Mouse (Mus musculus) embryonic facial prominence, embryonic 15.5 days (tissue): ENCODE results near the gene Adsl. TPM values are rescaled to one million over a fixed set of nuclear protein-coding genes. Genes with fewer than 3 reads are reported as not detected.

Experiments
- ATAC-seq: fragments of 200-750 bp; cut with Nextera tagmentation; 2 replicates; pipeline ENCODE4 v1.8.0; 2017; ENCODE audit warnings: low read depth, moderate TSS enrichment; ENCODE audit not compliant: insufficient number of reproducible peaks, low FRiP score, low TSS enrichment
- H3K27ac ChIP-seq: fragments of 300-500 bp; sonication (generic); replicated peaks from 2 replicates; pipeline ENCODE4 v1.5.1; 2015; ENCODE audit warnings: mild to moderate bottlenecking, inconsistent platforms
- H3K27me3 ChIP-seq: fragments of 300-500 bp; sonication (generic); 2 replicates; pipeline ENCODE4 v1.6.1; 2015; ENCODE audit warnings: inconsistent platforms
- H3K36me3 ChIP-seq: fragments of 300-500 bp; sonication (generic); 2 replicates; pipeline ENCODE4 v1.6.1; 2015; ENCODE audit warnings: mild to moderate bottlenecking, inconsistent platforms
- H3K4me1 ChIP-seq: fragments of 300-500 bp; sonication (generic); 2 replicates; pipeline ENCODE4 v1.6.1; 2015; ENCODE audit warnings: inconsistent platforms
- H3K4me2 ChIP-seq: fragments of 300-500 bp; sonication (generic); replicated peaks from 2 replicates; pipeline ENCODE4 v1.6.1; 2015; ENCODE audit warnings: mild to moderate bottlenecking, inconsistent platforms
- H3K4me3 ChIP-seq: fragments of 300-500 bp; sonication (generic); replicated peaks from 2 replicates; pipeline ENCODE4 v1.5.1; 2015; ENCODE audit warnings: mild to moderate bottlenecking, inconsistent platforms
- H3K9ac ChIP-seq: fragments of 300-500 bp; sonication (generic); 2 replicates; pipeline ENCODE4 v1.6.1; 2015; ENCODE audit warnings: inconsistent platforms
- H3K9me3 ChIP-seq: fragments of 300-500 bp; sonication (generic); replicated peaks from 2 replicates; pipeline ENCODE4 v1.6.1; 2016; ENCODE audit warnings: inconsistent platforms
- WGBS: fragments of 180-500 bp; shearing (Covaris S2); methylation state at CpG from one replicate; pipeline ENCODE4 v1.1.7; 2015; 5-methylcytosine and 5-hydroxymethylcytosine counted together
- microRNA-seq: library from miRNA; unstranded; fragments of <30 nt; microRNA quantifications from one replicate; pipeline ENCODE4, GENCODE M21; 2016; ENCODE audit warnings: borderline number of aligned reads
- polyA plus RNA-seq: library from polyadenylated mRNA; unstranded; fragments of >200 nt; fragmentation: Nextera tagmentation; extraction: Ambion mirVana; gene quantifications from 2 replicates; pipeline ENCODE4 v1.2.1, GENCODE M21; 2015

Adsl gene
- polyA plus RNA-seq, 1 experiment from 2014 or later, result 136 TPM

DNA sequence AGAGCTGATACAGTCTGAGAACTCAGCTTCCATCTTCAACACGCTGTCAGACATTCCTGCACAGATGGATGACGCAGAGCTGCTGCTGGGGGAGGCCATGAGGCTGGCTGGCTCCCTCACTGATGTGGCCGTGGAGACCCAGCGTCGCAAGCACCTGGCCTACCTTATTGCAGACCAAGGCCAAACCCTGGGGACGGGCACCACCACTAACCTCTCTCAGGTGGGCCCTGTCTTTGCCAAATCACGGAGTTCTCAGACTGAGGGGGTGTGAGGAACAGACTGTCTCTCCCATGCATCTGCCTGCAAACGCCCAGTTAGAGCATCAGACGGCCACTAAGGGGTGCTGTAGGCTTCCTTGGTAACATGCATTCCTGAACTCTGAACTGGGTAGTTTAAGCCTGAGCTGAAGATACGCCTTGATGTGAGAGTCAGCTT lies 60.4 kb downstream of the Adsl start:
- WGBS, result 57% methylated on average over 10 of the region's 10 CpGs
- Histone ChIP-seq H3K27ac (no peak overlapping the region), H3K4me2 (no peak overlapping the region), H3K4me3 (no peak overlapping the region), H3K9me3 (no peaks in the 10 kb centered on the region), H3K9ac (no peak overlapping the region), H3K36me3 (peaks cover 55% of the 10 kb centered on the region), H3K4me1 (no peaks in the 10 kb centered on the region), H3K27me3 (no peaks in the 10 kb centered on the region)
- ATAC-seq, result no peak

DNA sequence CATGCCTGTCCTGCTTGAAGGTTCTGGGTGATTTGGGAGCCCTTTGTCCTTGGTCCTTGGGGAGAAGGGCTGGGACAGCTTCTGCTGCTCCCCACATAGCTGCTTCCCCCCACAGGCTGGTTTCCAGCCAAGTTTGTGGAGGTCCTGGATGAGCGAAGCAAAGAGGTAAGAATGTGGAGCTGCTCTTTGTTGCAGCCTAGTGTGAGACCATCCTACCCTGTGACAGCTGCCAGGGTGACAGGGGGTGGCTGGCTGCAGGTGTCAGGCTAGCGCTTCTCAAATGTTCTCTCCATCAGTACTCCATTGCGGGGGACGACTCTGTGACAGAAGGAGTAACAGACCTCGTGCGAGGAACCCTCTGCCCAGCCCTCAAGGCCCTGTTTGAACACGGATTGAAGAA lies 61.8 kb downstream of the Adsl start:
- 78% methylated on average over 7 of the region's 7 CpGs for WGBS
- no peaks in the 10 kb centered on the region for H3K4me1 ChIP-seq
- no peak overlapping the region for H3K4me3 ChIP-seq
- H3K9me3 ChIP-seq, result no peaks in the 10 kb centered on the region
- peaks cover 68% of the 10 kb centered on the region for H3K36me3 ChIP-seq
- no peak for ATAC-seq
- H3K9ac ChIP-seq, result no peak overlapping the region
- H3K4me2 ChIP-seq, result no peak overlapping the region
- H3K27ac ChIP-seq, result no peak overlapping the region
- H3K27me3 ChIP-seq, result no peaks in the 10 kb centered on the region

DNA sequence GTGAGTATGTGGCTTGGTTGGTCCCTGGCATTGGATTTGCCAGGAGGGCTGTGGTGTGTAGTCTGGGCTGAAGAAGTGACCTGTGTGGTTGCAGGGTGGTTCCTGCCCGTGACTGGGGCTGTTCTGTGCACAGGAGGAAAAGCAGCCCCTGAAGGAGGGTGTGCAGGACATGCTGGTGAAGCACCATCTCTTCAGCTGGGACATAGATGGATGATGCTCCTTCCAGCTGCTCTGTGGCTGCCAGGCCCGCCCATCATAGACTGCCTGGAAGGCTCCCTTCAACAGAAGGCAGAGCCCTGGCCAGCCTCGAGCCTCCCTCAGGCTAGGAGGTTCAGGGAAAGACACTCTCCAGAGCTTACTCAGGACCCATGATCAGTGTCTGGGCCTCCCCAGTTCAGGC lies 63.2 kb downstream of the Adsl start:
- no peaks in the 10 kb centered on the region for H3K9me3 ChIP-seq
- peaks cover 82% of the 10 kb centered on the region for H3K36me3 ChIP-seq
- 78% methylated on average over 3 of the region's 3 CpGs for WGBS
- no peaks in the 10 kb centered on the region for H3K4me1 ChIP-seq
- H3K27ac ChIP-seq, result no peak overlapping the region
- no peak for ATAC-seq
- H3K9ac ChIP-seq, result no peak overlapping the region
- H3K4me3 ChIP-seq, result no peak overlapping the region
- H3K27me3 ChIP-seq, result no peaks in the 10 kb centered on the region
- H3K4me2 ChIP-seq, result no peak overlapping the region

DNA sequence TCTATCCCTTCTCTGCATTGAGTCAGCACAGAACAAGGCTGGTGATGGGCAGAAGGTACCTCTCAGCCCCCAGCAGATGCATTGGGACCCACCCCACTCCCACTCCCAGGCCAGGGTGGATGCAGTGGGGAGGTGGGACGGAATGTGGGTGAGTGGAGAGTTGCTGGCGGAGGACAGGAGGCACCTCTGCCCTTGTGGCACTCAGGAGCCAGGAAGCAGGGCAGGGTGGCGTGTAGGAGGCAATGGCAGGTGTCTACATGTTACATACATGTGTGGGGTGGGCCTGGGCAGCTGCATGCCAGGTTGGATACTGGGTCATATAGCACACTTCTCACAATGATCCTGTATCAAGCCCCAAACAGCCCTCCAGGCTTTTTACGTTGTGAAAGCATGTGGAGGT lies 64.1 kb downstream of the Adsl start:
- ATAC-seq, result no peak
- Histone ChIP-seq H3K27ac (no peak overlapping the region; the same call in 1 of the 2 replicates), H3K27me3 (no peaks in the 10 kb centered on the region), H3K9me3 (no peaks in the 10 kb centered on the region), H3K4me1 (no peaks in the 10 kb centered on the region), H3K36me3 (peaks cover 90% of the 10 kb centered on the region), H3K4me2 (no peak overlapping the region), H3K9ac (no peak overlapping the region), H3K4me3 (no peak overlapping the region)
- 74% methylated on average over 4 of the region's 4 CpGs for WGBS

DNA sequence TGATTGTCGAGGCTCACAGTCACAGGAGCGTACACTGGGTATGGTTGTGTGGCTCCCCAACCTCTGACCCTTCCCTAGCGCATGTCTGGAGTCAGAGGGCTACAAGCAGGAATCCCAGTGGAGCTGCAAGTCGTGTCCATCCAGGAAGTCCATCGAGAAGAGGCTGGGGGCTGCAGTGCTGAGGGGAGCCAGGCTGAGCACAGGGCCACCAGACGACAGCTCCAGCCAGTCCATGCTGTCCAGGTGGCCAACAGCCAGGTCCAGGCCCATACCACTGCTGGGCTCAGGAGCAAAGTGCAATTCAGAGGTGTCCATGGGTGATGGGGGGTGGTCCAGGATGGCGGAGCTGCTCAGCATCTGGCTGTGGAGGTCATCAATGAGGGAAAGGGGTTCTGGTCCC lies 64.9 kb downstream of the Adsl start:
- no peak overlapping the region for H3K9ac ChIP-seq
- H3K36me3 ChIP-seq, result peaks cover 95% of the 10 kb centered on the region
- H3K4me2 ChIP-seq, result no peak overlapping the region
- H3K4me3 ChIP-seq, result no peak overlapping the region
- WGBS, result 77% methylated on average over 7 of the region's 7 CpGs
- no peaks in the 10 kb centered on the region for H3K4me1 ChIP-seq
- no peaks in the 10 kb centered on the region for H3K27me3 ChIP-seq
- no peak overlapping the region for H3K27ac ChIP-seq
- ATAC-seq, result no peak
- no peaks in the 10 kb centered on the region for H3K9me3 ChIP-seq

DNA sequence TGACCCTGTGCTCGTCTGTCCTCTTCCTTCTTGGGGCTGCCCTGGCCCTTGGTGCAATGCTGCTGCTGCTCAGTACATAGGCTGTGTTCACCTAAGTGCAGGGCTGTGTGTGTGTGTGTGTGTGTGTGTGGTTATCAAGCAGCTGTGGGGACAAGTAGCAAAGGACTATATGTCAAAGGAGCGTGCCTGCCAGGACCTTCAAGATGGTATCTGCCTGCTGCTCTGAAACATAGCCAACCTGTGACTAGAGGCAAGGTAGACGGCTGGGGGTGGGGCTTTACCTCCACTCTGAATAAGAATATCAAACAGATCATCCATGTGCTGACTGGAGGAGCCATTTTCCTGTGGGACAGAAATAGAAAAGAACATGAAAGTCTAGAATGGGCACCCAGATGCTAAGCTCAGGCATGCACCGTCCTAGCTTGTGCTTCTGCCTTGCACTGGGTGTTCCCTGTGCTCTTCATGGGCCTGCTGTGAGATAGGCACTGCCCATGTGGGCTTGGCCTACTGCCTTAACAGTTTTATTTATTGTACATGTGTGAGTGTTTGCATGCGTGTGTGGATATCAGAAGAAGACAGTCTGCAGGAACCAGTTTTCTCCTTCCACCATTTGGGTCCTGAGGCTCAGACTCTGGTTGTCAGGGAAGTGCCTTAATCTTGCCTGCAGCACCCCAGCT lies 66.9 kb downstream of the Adsl start:
- no peak overlapping the region for H3K4me2 ChIP-seq
- WGBS, result 75% methylated on average over 5 of the region's 5 CpGs
- peaks cover 99% of the 10 kb centered on the region for H3K36me3 ChIP-seq
- H3K27ac ChIP-seq, result no peak overlapping the region
- H3K4me3 ChIP-seq, result no peak overlapping the region
- H3K4me1 ChIP-seq, result no peaks in the 10 kb centered on the region
- no peaks in the 10 kb centered on the region for H3K27me3 ChIP-seq
- H3K9ac ChIP-seq, result no peak overlapping the region
- no peaks in the 10 kb centered on the region for H3K9me3 ChIP-seq
- no peak for ATAC-seq

DNA sequence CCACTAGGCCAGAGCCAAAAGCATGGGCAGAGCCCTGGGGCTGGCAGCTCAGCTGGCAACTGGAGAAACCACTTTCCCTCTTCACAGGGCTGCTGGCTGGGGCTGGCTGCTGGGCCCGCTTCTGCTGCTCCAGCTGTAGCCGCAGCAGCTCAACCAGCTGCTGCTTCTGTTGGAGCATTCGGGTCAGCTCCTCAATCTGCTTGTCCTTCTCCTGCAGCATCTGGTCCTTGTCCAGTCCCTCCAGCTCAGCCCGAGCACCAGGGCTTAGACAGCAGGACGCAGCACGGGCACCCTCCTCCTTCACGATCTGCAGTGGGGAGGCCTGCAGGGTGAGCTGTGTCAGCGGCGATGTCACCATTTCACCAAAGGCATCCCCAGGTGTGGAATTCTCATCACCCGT lies 68.2 kb downstream of the Adsl start:
- Histone ChIP-seq H3K36me3 (peaks cover 98% of the 10 kb centered on the region), H3K27me3 (no peaks in the 10 kb centered on the region), H3K4me3 (no peak overlapping the region), H3K4me1 (no peaks in the 10 kb centered on the region), H3K9ac (no peak overlapping the region), H3K9me3 (no peaks in the 10 kb centered on the region), H3K27ac (no peak overlapping the region), H3K4me2 (no peak overlapping the region)
- WGBS, result 90% methylated on average over 10 of the region's 10 CpGs
- ATAC-seq, result no peak

DNA sequence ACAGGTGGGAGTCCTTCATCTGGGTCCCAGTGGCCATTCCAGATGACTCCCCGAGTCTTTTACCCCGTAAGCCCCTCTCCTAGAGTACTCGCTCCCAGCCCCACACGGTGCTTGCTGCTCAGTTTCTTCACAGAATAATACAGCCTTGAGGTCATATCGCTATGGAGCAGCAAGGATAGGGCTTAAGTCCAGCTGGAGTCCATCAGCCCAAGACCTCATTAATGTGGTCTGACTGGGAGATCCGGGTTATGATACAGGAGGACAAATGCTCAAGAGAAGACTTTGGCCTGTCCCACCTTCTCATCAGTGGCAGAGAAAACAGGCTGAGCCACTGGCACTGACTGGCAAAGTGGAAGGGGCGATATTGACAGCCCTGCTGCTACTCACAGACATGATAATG lies 69.0 kb downstream of the Adsl start:
- 90% methylated on average over 7 of the region's 7 CpGs for WGBS
- Histone ChIP-seq H3K4me1 (no peaks in the 10 kb centered on the region), H3K36me3 (peaks cover 93% of the 10 kb centered on the region)

More for the DNA sequence above, 69.0 kb downstream of the Adsl start:
- H3K4me2 ChIP-seq, result no peak overlapping the region
- no peak for ATAC-seq
- no peaks in the 10 kb centered on the region for H3K27me3 ChIP-seq
- H3K4me3 ChIP-seq, result no peak overlapping the region
- no peak overlapping the region for H3K9ac ChIP-seq
- H3K9me3 ChIP-seq, result no peaks in the 10 kb centered on the region
- H3K27ac ChIP-seq, result no peak overlapping the region

Small RNAs within 50 kb of the gene (microRNA-seq; reads per million reads assigned to microRNA genes)
- gene Mir5113, result 9.3 reads per million, percentile 28 among the genes with 10 or more reads in this experiment

Other genes starting within 250 kb of the Adsl start
- gene Tnrc6b, start 237.2 kb upstream of the Adsl start, polyA plus RNA-seq, result 23.9 and 28.3 TPM in 2 replicates
- 27.2 and 33.6 TPM in 2 replicates for gene Sgsm3, start 29.3 kb downstream of the Adsl start, polyA plus RNA-seq
- 30.1 and 33.6 TPM in 2 replicates for gene Mrtfa, start 242.3 kb downstream of the Adsl start, polyA plus RNA-seq